Mouse (Mus musculus): ENCODE measurements around the gene Lrrc4. TPM values are rescaled to one million over a fixed set of nuclear protein-coding genes. Genes with fewer than 3 reads are reported as not detected.

Gene Lrrc4
- polyA plus RNA-seq, 1 experiment, result 0.82 TPM

DNA sequence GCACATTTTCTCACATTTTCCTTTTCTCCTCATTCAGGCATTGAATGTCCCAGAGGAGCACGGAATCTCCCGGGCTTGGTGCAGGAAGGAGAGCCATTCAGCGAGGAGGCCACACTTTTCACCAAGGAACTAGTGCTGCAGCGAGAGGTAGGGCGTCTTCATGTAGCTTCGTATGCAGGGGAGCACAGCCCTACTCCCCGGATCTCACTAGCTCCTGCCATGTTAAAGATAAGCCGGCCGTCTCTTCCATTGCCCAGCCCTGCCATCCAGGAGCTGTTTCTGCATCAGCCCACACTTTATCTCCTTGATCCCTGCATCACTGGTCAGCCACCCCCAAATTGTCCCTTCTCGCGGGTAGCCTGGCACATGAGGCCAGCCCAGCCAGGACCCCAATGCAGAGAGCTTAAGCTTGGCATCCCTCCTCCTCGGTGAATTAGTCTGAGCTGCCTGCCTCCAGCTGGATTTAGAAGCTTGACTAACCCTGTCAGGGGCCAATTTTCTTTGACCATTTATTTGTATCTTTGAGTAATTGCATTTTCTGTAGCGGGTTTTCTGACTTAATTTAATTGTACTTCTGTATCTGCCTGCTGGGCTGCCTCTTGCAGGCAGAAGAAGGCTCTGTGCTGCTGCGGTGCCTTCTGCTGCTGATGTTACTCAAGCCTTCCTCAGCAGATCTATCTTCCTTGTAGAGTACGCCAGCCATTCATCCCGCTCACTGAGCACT is 35.6 kb downstream of the Lrrc4 start:
- peaks cover 4% of the 10 kb centered on the region for H3K4me1 ChIP-seq (ENCODE audit: control insufficient read depth, insufficient read depth, low read length)
- DNase-seq, result no peak
- 90% methylated on average over 16 of the region's 16 CpGs for WGBS

DNA sequence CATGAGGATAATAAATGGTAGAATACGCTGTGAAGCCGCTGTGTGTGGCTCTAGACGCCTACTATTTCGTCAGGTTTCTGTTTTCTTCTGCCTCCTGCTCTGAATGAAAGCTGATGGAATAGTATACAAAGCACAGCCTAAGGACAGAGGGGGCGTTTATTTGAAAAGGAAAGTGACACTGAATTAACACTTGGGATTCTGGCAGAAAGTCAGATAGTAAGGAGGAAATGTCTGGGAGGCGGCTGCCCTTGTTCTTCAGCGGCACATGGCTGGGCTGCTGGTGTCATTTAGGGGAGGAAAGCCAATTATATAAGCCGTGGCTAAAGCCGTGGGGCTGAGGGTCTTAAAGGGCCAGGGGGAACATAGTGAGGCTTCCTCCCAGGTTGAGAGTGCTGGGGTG is 36.2 kb downstream of the Lrrc4 start:
- DNase-seq, result no peak
- no peak for TF ChIP-seq CTCF (IDR thresholded peaks at IDR 0.05; ENCODE audit: insufficient read depth, low read length)
- TF ChIP-seq POLR2A (IDR thresholded peaks at IDR 0.05; ENCODE audit: borderline replicate concordance, extremely low read depth, low read depth, low read length), result no peak
- Histone ChIP-seq H3K4me3 (replicated peaks; ENCODE audit: extremely low read depth, low read depth, low read length) (no peak overlapping the region), H3K4me1 (ENCODE audit: control insufficient read depth, insufficient read depth, low read length) (peaks cover 5% of the 10 kb centered on the region)
- WGBS, result 51% methylated on average over 9 of the region's 9 CpGs

More for the DNA sequence above, 35.6 kb downstream of the Lrrc4 start:
- no peak overlapping the region for H3K4me3 ChIP-seq (replicated peaks; ENCODE audit: extremely low read depth, low read depth, low read length)
- TF ChIP-seq POLR2A (IDR thresholded peaks at IDR 0.05; ENCODE audit: borderline replicate concordance, extremely low read depth, low read depth, low read length), result no peak

DNA sequence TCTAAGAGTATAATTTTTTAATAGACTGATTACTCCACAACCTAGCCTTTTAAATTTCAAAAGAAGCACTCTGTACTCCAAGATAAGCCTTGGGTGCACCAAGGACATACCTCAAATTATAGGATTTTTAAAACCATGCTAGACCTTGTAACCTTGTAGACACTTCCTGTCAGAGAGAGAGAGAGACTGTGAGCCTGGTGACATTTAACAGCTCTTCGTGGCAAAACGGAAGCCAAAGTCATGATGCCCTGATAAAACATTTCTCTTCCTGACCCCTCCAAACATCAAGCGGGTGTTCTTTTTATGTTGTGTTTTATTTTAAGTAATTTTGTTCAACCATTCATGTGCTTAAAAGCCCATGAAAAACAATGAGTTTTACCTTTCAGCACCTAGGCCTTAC is 39.7 kb downstream of the Lrrc4 start:
- Histone ChIP-seq H3K4me3 (replicated peaks; ENCODE audit: extremely low read depth, low read depth, low read length) (no peak overlapping the region), H3K4me1 (ENCODE audit: control insufficient read depth, insufficient read depth, low read length) (peaks cover 10% of the 10 kb centered on the region)
- TF ChIP-seq POLR2A (IDR thresholded peaks at IDR 0.05; ENCODE audit: borderline replicate concordance, extremely low read depth, low read depth, low read length), result no peak
- TF ChIP-seq CTCF (IDR thresholded peaks at IDR 0.05; ENCODE audit: insufficient read depth, low read length), result no peak
- no peak for DNase-seq
- 69% methylated on average over 3 of the region's 3 CpGs for WGBS

DNA sequence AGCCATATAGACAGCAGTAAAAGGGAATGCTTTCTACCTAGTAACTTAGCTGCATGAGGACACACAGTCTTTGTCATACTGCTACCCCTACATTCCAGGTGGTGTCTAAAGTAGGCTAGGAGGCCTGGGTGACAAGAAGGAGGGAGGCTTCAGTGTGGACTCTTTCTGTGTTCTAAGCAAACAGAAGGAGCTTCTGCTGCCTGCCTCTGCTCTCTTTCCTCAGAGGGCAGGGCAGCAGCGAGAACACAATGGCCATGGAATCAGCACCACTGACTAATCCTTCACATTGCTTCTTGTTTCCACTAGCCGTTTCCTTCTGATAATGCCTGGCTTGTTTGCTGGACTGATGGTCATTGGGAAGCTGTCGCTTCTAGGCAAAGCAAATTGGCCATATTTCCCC is 40.4 kb downstream of the Lrrc4 start:
- 64% methylated on average over 3 of the region's 3 CpGs for WGBS
- Histone ChIP-seq H3K4me3 (replicated peaks; ENCODE audit: extremely low read depth, low read depth, low read length) (no peak overlapping the region), H3K4me1 (ENCODE audit: control insufficient read depth, insufficient read depth, low read length) (peaks cover 10% of the 10 kb centered on the region)
- DNase-seq, result no peak
- no peak for TF ChIP-seq CTCF (IDR thresholded peaks at IDR 0.05; ENCODE audit: insufficient read depth, low read length)
- TF ChIP-seq POLR2A (IDR thresholded peaks at IDR 0.05; ENCODE audit: borderline replicate concordance, extremely low read depth, low read depth, low read length), result no peak

DNA sequence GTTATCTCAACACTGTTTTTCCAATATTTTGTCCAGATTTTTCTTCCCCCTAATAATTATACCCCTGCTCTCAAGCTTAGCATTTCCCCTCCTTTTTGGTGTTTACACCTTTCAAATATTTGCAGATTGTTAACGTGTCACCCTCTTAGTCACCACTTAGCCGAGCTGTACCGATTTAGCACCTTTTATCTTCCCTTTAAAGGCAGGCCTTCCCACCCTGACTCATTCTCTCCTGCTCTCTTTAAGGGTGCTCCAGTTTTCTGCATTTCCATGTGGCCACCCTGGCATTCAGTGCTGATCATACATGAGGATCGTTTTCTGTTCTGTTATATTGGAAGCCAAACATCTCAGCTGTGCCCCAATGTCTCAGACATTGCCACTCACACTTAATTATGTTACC is 41.9 kb downstream of the Lrrc4 start:
- WGBS, result 60% methylated on average over 4 of the region's 4 CpGs
- TF ChIP-seq CTCF (IDR thresholded peaks at IDR 0.05; ENCODE audit: insufficient read depth, low read length) (no peak), POLR2A (IDR thresholded peaks at IDR 0.05; ENCODE audit: borderline replicate concordance, extremely low read depth, low read depth, low read length) (no peak)
- DNase-seq, result no peak
- peaks cover 16% of the 10 kb centered on the region for H3K4me1 ChIP-seq (ENCODE audit: control insufficient read depth, insufficient read depth, low read length)
- no peak overlapping the region for H3K4me3 ChIP-seq (replicated peaks; ENCODE audit: extremely low read depth, low read depth, low read length)

DNA sequence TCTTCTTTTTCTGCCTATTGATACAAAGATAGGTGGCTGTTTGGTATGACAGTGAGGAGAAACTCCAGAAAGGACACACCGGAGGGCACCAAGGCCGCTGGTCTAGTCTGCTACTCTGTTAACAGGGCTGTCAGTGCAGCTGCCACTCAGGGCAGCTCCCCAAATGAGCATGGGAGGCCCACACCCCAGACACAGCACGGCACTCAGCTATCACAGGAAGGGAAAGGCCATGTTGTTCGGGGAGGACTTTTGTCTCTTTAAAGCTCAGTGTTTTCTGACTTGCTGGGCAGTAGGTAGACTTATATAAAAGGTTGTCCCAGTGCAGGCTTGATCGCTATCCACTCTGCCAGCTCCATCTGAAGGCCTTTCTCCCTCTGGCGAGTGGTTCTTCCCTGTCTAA is 44.4 kb downstream of the Lrrc4 start:
- no peak for DNase-seq
- Histone ChIP-seq H3K4me3 (replicated peaks; ENCODE audit: extremely low read depth, low read depth, low read length) (no peak overlapping the region), H3K4me1 (ENCODE audit: control insufficient read depth, insufficient read depth, low read length) (peaks cover 19% of the 10 kb centered on the region)
- no peak for TF ChIP-seq POLR2A (IDR thresholded peaks at IDR 0.05; ENCODE audit: borderline replicate concordance, extremely low read depth, low read depth, low read length)
- no peak for TF ChIP-seq CTCF (IDR thresholded peaks at IDR 0.05; ENCODE audit: insufficient read depth, low read length)
- WGBS, result 78% methylated on average over 6 of the region's 6 CpGs

DNA sequence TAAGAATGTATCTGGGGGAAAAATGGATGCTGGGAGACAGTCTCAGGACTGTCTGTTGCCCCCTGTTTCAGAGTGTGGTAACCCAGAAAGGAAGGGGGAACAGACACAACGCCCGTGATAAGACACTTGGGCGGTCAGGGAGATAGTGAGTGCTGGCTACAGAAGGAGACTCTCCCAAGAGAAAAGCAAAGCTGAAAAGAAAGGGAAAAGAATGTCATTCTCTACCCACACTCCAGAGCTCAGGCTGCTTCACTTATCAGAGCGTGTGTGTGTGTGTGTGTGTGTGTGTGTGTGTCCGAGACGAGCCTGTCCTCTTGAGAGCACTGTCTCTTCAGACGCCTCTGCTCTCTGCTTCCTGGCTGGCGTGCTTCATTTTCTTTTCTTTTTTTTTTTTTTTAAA is 45.8 kb downstream of the Lrrc4 start:
- Histone ChIP-seq H3K4me1 (ENCODE audit: control insufficient read depth, insufficient read depth, low read length) (peaks cover 14% of the 10 kb centered on the region), H3K4me3 (replicated peaks; ENCODE audit: extremely low read depth, low read depth, low read length) (no peak overlapping the region)
- no peak for TF ChIP-seq CTCF (IDR thresholded peaks at IDR 0.05; ENCODE audit: insufficient read depth, low read length)
- no peak for TF ChIP-seq POLR2A (IDR thresholded peaks at IDR 0.05; ENCODE audit: borderline replicate concordance, extremely low read depth, low read depth, low read length)
- 66% methylated on average over 8 of the region's 8 CpGs for WGBS
- no peak for DNase-seq

DNA sequence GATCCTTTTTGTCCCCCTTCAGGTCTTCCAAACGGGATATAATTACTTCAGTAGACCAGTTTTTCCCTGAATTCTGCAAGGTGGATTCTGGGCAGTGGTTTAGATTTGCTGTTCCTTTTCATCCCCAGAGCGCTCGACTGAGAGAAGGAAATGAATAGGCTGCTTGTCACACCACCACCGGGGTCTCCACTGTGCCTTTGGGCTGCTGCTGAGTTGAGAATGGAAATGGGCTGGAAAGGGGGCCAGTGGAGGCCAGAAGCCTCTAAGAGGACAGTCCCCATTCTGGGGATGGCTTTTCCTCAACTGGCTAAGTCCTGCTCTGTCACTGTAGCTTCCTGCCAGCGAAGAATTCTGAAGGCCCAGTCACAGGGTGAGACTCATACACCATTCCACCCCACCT is 47.6 kb downstream of the Lrrc4 start:
- no peak overlapping the region for H3K4me3 ChIP-seq (replicated peaks; ENCODE audit: extremely low read depth, low read depth, low read length)
- peaks cover 11% of the 10 kb centered on the region for H3K4me1 ChIP-seq (ENCODE audit: control insufficient read depth, insufficient read depth, low read length)
- DNase-seq, result no peak
- TF ChIP-seq POLR2A (IDR thresholded peaks at IDR 0.05; ENCODE audit: borderline replicate concordance, extremely low read depth, low read depth, low read length) (no peak), CTCF (IDR thresholded peaks at IDR 0.05; ENCODE audit: insufficient read depth, low read length) (no peak)
- WGBS, result 93% methylated on average over 5 of the region's 5 CpGs

DNA sequence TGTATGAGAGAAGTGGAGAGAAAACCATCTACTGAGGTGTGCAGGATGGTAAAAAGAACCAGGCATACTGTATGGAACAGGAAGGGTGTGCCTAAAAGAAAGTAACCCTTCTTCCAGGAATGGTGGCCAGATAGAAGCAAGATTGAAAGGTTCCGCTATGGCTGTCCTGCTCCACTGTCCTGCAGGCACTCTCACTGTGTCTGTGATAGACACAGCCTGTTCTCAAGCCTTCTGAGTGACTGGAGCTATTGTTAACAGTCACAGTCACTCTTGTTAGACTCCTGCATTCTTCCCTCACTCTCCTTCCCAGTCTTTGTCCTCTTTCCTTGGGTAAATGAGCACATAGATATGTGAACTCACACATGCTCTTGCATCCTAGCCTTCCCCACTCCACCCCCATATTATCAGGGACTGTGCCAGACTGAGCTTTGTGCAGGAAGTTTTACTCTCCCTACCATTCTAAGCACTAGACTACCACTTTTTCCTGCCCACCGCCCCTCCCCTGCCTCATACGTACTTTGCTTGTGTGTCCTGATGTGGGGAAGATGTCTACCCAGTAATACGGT is 48.4 kb downstream of the Lrrc4 start:
- DNase-seq, result no peak

DNA sequence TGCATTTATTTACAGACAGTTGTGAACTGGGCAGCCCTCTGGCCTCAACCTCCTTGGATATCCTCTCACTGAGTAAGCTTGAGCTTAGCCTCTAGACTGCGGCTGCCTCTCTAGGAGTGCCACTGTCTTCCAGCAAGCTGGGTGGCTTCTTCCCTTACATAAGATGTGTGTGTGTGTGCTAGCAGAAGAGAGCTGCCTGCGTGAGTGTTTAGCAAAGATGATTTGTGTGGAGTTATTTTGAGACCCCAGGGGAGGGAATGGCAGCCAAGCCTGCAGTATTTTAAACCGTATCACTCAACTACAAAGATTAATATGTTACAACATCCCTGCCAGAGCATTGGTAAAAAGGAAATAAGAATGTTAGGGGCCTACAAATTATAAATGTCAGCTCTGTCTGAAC is 49.9 kb downstream of the Lrrc4 start:
- WGBS, result 51% methylated on average over 3 of the region's 3 CpGs
- Histone ChIP-seq H3K4me3 (replicated peaks; ENCODE audit: extremely low read depth, low read depth, low read length) (no peak overlapping the region), H3K4me1 (ENCODE audit: control insufficient read depth, insufficient read depth, low read length) (peaks cover 11% of the 10 kb centered on the region)
- no peak for TF ChIP-seq CTCF (IDR thresholded peaks at IDR 0.05; ENCODE audit: insufficient read depth, low read length)
- no peak for TF ChIP-seq POLR2A (IDR thresholded peaks at IDR 0.05; ENCODE audit: borderline replicate concordance, extremely low read depth, low read depth, low read length)
- no peak for DNase-seq

More for the DNA sequence above, 48.4 kb downstream of the Lrrc4 start:
- WGBS, result 62% methylated on average over 4 of the region's 4 CpGs
- no peak overlapping the region for H3K4me3 ChIP-seq (replicated peaks; ENCODE audit: extremely low read depth, low read depth, low read length)
- peaks cover 11% of the 10 kb centered on the region for H3K4me1 ChIP-seq (ENCODE audit: control insufficient read depth, insufficient read depth, low read length)
- TF ChIP-seq CTCF (IDR thresholded peaks at IDR 0.05; ENCODE audit: insufficient read depth, low read length) (no peak), POLR2A (IDR thresholded peaks at IDR 0.05; ENCODE audit: borderline replicate concordance, extremely low read depth, low read depth, low read length) (no peak)
